Mouse (Mus musculus): Measurements from ENCODE around the gene Tmem106b.
A peak's percentile ranks its signal among the peaks of the same experiment; 100 is the strongest.

Gene Tmem106b

DNA sequence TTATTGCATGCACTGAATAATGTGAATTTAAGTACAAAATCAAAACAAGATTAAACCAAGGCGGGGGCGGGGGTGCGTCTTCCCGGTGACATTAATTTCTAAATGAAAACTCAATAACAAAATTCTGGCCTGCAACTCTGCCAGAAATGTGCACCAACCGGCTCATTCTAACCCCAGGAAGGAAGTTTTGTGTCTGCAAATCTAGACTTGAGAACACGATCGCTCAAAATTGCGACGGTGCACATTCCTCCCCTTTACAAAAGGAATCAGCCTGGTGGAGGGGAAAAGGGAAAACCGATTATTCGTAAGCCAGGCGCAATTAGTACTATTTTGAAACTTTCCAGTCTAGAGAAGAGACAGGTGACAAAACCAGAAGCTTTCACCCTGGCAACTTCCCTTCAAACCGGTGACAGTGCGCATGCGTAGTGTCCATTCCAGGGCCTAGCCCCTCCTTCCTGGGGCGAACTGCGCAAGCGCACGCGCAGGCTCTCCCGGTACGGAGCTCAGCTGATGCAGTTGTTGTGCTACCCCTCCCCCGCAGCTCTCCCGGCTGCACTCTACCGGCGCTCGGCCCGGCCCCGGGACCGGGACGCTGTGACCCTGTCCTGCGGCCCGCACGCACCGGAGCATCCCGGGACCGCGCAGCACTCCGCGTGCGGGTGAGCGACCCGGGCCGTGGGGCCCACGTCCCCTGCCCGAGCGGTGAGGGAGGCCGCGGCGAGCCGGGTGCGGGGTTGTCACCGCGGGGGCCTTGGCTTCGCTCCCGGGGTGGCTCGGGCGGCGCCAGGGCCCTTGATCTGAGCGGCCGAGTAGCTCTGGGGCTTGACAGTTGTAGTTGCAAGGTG, at the start of gene Tmem106b:
Gene Tmem106b (plus strand): TSS at position 458 of the 845 bp plus-strand sequence.
- peak; percentile 97 for DNase-seq

DNA sequence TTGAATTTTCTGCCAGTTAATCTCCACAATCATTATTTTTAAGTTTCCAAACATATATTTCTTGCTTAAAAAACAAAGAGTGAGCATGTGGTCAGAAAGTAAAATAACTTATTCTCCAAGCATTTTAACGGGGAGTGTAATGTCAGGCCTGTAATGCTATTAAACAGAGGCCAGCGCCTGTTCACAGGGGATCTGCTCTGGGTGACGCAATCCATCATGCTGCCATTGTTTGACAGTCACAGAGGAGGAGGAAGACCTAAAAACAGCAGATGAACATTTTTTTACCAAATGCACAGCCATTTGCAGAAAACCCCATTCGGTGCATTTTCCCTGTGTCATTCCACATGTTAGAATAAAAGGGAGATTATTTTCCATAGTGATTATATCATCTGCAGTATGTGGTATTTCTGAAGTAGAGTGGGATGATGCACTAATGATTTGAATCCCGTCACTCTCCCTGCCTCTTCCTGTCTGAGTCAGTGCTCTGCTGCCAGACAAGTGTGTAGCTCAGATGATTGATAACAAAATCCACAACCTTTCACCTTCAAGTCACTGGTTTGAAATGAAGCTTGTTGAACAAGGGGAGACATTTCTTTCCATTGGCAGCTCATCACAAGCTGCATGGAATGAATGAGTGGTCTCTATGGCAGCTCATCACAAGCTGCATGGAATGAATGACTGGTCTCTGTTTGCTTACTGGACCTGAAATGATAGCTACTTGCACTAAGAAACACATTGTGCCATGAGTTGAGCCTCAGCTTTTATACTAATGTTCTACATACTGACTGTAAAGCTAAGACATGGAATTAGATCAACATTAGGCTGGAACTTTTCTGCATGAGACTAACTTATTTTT, 48.1 kb upstream of the Tmem106b start:
- DNase-seq, result no peak

DNA sequence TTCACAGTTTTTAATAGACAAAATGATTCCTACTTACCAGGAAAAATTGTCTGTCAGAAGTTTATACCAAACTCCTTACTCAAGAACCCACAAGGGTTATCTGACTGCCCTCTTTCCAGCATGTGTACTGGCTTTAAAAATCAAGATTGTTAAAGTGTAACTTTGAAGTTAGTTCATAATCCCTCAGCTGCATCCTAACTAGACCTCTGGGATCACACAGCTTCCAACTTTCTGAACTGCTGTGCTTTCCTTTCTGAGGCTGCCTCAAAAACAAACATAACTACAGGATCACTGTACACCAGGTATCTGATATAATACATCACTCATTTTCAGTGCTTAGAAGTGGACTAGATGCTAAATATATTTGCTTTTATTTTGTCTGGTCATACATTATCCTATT, 39.0 kb upstream of the Tmem106b start:
- DNase-seq, result no peak

DNA sequence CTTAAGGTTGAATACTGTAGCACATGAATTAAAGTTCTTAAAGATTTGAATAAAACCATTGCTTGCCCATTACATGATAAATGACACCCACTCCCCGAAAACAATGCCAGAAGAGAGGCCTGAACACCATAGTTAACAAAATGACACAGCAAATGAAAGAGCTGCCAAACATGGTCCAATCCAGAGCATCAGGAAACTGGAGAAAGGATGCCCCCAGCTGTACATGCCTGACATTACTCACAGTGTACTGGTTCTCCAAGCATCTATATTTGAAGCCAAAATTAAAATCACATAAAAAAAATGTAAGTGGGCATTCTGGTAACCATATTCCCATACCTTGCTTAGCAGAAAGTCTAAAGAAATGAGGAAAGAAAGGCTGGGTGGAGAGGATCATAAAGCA, 38.6 kb upstream of the Tmem106b start:
- DNase-seq, result no peak

DNA sequence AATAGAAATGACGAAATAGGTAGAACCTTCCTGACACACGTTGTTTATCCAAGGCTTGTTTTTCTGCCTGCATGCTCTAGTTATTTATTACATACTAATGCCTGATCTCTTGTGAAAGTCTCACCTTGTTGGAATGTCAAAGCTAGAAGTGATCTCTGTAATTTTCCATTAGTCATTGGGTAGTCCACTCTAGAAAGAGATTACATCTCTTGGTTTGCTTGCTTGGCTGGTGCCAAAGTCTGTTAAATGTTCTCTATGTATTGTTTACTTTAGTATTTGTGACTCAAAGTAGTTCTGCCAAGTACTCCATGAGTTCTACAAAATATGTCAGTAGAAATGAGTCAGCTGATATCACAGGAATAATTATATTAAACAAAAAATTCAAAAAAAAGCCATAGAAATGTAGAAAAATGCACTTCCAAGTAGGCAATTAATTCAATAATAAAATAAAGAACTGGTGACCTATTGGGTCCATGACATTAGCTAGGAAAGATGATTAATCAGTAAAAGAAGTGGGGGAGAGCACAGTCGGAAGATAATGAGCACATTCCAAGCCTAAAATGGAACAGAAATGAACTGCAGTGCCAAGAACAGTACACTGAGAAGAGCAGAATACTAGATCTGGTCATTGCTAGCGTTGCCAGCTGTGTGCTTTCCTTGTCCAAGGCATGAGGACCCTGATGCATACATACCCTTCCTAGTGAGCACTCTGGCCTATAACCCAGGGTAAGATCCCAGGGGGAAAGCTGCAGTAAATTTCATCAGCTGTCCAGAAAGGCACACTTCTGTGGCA, 17.0 kb upstream of the Tmem106b start:
- no peak for DNase-seq

DNA sequence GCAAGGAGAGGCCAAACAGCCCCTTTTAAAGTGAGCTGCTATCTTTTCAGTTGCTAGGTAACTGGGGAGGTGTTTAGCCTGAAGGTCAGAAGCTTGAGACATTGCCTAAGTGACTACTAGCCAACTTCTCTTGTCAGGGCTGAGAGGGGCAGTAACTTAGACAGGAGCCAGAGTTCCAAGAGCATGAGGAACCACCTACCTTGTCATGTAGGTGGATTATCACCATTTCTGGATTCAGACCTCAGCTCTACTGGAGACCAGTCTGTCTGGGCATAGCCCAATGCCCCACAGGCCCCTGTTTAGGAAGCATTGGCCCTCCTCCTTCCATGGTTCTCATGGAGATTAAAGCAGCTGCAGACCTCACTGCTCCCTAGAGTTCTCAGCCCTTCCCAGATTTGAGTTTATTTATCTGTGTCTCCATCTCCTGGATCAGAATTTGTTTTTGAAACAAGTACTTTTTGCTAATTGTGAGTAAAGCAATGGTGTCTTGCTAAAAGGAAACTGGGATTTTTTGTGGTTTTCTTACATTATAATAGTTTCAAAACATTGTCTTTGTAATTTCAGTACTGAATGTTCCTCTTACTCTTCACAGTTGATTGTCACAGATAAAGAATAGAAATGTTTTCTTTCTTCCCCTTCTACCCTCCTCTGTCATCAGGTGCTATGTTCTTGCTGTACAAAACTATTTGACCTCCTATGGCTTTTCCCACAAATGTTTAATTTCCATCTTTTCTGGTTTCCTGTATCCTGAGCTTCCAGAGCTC, 8.1 kb upstream of the Tmem106b start:
- no peak for DNase-seq

DNA sequence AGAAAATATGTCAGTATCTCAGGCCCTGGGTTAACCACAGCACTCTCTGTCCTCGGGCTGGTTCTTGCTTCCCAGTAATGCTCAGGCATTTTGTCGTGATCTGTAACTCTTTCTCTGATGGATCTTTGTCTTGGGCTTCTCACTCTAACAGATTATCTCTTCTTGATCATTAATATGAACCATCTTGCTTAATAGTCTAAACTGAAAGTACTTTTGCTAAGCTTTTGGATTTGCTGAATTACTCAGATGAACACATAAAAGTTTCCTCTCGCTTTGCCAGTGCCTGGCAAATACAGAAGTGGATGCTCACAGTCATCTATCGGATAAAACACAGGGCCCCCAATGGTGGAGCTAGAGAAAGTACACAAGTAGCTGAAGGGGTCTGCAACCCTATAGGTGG, 7.5 kb upstream of the Tmem106b start:
- no peak for DNase-seq

DNA sequence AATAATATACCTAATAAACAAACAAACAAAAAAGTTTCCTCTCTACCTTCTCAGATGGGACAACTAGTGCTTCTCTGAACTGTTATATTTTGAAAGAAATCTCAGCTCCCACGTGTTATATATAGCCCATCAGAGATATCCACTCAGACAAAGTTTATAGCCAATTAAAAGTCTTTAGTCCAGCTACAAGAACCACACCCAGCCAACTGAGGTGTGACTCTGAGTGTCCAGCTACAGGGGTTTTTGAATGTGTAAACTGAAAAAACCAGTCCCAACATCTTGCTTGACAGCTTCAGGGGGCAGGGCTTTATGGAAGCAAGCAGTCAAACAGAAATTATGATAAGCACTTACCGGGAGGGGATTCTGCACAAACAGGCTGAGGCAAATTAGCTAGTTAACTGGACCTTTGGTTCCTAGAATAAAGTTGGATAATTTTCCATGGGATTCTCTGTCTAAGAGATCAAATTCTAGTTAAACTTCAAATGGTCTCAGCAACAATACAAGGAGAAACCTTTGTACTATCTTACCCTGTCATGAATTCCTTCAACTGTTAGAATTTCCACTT, 6.8 kb upstream of the Tmem106b start:
- DNase-seq, result no peak

DNA sequence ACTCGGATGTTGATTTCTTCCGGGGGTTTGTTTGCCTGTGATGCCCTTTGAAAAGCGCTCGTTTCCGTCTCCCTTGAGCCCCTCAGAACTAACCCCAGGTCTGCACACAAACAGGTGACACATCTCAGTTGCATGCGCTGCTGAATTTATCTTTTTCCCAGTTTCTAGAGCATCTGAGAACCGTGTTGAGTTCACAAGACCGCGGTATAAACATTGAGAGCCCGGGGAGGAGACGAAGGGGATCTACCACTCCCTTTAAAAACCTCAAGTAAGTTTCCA, 527 bp downstream of the Tmem106b start:
- DNase-seq, result no peak

DNA sequence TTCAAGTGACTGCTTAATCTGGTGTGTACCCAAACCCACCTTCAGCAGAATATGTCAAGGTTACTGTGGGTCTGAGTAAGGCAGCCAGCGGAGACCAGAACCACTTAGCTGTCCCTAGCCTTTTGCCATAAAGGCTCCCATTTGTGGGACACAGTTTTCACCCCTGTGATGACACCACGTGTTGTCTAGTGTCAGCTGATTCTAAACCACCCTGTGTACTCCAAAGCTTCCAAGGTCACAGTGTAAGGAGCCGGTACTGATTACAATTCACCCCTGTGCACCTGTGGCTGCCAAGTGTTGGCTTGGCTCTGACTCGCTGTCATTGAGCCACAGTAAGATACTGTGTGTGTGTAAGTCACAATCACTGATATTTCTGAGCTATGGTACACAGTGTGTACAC, 926 bp downstream of the Tmem106b start:
- DNase-seq, result no peak

DNA sequence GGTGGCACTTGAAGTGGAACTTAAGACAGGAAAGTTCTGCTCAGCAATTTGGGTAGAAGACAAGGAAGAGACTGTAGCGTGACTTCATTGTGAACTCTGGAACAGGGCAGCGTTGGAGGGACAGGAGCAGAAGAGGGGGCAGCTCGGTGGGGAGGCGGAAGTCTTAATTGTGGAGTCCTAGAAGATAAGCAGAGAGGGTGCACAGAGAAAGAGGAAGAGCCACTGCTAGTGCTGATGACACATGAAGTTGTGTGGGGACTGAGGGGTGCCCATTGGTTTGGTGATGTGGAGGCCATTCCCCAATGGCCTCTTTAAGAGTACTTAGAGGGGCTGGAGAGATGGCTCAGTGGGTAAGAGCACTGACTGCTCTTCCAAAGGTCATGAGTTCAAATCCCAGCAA, 3.5 kb downstream of the Tmem106b start:
- DNase-seq, result no peak

DNA sequence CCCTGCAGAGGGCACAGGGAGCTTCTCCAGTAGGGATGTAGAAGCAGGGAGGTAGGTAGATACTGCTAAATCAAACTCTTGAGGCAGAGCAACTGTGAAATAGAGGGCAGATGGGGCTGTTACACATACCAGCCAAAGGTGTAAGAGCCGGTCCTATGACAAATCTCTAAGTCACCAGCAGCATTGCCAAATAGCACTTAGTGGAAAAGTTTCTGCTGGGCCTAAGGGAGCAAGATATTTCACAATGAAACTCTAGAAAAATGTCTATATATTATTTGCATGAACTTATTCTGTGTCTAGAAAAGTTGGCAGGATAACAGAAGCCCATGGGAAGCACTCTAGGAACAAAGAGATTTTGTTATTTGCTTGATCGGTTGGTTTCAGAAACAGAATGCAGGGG, 4.3 kb downstream of the Tmem106b start:
- no peak for DNase-seq

DNA sequence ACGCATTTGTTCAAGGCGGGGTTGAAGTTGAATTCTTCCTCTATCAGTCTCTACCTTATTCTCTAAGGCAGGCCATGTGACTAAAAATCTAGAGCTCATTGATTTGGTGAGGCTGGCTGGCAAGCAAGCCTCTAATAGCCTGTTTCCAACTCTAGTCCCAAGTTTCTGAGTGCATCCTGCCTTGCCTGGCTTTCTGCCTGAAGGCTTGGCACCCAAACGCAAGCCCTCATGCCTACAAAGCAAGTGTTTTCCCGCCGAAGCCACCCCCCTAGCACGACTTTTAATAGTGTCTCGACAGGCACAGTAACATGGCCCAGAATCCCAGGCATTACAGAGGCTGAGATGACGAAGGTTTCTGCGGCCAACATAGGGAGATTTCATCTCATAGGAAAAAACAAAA, 13.3 kb downstream of the Tmem106b start:
- no peak for DNase-seq

DNA sequence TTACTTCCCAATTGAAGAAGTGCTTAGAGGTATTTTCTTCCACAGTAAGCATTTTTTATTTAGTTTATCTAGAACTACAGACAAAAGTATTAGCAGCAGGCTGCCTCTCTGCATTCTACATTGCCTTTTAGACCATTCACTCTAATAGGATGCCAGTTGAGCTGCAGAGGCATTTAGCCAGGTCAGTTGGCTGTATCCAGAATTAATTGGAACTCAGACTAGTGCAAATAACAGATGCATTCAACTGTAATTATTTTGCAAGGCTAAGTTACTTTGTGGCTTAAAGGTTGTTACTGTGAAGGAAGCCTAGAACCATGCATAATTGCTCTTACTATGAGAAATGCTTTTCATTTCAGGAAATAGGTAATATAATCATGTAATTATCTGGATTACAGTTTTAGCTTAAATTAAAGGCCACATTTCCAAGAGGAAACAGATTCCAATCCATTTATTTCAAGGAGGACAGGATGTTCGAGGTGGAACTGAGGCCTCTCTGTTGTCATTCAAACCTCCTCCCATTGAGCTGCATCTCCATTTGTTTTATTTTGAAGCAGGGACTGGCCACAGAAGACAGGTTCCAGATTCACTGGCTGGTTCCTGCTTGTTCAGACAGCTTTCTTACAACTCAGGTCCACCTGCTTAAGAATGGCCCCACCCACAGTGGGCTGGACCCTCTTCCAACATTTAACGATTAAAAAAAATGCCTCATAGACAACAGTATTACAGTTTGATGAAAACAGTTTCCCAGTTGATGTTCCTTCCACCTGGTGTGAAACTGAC, 27.3 kb downstream of the Tmem106b start:
- no peak for DNase-seq

DNA sequence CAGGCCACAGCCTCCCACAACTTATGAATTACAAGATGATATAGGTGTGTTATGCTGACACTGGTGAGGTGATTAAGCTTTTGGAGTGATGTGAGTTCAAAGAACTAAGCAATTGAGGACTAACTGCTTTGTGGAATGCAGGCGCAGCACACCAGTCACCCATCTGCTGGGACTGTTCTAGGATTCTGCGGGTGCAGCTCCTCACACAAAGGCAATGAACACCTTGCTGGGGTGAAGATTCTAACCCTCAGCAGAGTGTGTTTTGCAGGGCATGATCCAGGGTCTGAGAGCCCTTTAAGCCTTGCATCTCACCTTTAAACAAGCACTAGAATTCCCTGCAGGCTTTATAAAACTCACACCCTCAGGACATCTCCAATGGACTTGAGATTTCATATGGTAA, 30.6 kb downstream of the Tmem106b start:
- DNase-seq, result no peak

DNA sequence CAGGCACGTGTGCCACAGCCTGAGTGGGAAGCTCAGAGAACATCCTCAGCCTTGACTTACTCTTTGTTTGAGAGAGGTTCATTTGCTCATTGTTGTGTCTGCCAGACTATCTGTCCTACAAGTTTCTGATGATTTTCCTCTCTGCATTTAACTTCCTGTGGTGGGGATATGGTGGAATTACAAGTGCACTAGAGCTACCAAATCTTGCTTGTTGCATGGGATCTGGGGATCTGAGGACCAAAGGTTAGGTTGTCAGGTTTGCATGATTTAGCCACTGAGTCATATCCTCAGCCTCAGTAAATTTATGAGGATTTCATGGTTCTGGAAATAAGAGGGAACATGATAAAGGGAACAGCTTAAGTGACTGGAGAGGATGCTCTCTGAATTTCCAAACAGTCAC, 39.1 kb downstream of the Tmem106b start:
- DNase-seq, result no peak

DNA sequence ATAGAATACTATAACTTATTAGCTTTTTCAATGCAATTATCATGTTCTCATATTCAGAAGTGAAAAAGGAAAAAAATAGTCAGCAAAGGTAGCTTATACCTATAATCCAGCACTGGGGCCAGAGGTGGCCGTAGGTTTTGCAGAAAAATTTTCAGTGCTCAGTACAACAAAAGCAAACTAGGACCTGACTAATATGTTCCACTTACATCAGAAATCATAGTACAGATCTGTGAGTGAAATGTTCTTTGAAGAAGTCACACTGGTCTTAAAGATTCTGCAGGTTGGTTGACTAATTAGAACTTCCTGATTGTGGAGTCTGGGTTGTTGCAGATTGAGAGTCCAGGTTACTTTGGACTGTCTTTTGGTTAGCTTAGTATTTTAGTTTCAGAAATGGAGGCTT, 67.7 kb downstream of the Tmem106b start:
- no peak for DNase-seq

All from lung, postnatal 4 days (tissue).